Mouse (Mus musculus): ENCODE data around the gene Lce1a1.
"Not testable (repeated sequence)": the region's sequence is repeated elsewhere in the genome, so short reads cannot be mapped to it uniquely, and the experiment has no call there.

Gene Lce1a1

DNA sequence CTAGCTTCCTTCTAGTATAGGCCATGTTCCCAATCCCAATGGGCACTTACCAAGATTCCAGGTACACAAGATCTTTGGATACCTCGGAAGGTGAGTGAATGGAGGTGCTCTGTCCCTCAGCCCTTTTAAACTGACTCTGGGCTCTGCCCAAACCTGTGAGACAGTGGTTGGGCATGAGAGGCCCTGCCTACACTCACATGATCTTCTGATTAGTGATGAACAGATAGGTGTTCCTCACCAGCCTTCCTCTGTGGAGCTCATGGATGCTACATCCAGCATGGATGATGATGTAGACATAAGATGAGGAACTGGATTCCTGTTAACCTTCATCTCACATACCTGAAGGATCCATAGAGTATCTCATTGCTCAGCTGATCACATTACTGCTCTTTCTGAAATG lies at the start of gene Lce1a1:
Gene Lce1a1, minus strand, starts transcription at position 101 of the 400 bp plus-strand sequence.
- DNase-seq (ENCODE audit: low read depth): no peak

DNA sequence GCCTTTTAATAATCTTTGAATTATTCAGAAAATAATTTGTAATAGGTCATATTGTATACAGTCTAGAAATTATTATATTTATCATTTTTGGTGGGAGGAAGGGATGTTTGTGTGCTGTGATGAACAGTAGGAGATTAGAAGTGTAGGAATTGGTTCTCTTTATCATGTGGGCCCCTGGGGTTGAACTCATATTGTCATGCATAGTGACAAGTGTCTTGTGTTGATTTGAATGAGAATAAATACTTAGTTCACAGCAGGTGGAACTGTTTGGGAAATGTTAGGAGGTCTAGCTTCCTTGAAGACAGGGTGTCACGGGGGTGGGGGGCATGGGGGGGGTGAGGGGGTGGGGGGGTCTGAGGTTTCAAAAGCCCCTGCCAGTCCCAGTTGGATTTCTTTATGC lies 46.5 kb upstream of the Lce1a1 start:
- DNase-seq (ENCODE audit: low read depth): no peak

DNA sequence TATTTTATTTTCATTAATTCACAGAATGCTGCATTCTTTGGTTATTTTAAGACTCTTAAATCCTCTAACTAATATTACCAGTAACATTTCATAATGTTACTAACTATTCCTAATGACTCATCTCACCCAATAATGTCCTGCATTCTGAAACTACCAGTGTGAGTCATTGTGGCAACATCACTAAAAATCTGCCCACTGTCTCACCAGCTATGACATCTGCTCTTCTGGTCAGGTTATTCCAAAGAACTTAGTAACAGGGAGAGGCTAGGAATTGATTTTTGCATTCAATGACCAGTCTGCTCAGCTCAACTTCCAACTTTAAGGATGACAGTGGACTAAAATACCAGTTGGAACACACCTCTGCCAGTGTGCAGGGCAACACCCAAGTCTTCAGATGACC lies 43.6 kb upstream of the Lce1a1 start:
- no peak for DNase-seq (ENCODE audit: low read depth)

DNA sequence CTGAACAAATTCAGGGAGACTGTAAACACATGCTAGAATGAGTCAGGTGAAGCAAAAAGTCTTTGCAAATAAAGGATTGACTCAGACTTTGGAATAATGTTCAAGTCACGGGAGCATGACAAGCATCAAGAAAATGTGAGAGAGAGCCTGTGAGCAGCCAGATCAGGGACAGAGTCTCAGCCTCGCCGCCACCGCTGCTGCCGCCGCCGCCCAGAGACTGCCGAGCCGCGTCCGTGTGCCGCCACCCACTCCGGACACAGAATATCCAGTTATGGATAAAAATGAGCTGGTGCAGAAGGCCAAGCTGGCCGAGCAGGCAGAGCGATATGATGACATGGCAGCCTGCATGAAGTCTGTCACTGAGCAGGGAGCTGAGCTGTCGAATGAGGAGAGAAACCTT lies 41.0 kb upstream of the Lce1a1 start:
- DNase-seq (ENCODE audit: low read depth): not testable (repeated sequence)

DNA sequence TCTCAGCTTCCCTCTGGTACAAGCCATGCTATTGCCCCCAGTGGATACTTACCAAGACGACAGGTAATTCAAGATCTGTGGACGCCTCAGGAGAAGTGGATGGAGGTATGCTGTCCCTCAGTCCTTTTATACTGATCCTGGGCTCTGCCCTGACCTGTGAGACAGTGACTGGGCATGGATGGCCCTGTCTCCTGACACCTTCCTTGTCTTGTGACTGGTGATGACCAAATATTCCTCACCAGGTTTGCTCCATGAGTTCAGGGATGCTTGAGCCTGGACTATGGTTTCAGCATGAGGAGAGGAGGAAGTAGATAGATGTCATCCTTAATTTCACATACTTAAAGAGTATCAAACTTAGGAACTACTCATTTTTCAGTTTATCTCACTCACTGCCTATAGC lies 39.0 kb upstream of the Lce1a1 start, which contains the start of gene Lce1d:
Gene Lce1d, minus strand, starts transcription at position 101 of the 400 bp plus-strand sequence.
- no peak for DNase-seq (ENCODE audit: low read depth)

DNA sequence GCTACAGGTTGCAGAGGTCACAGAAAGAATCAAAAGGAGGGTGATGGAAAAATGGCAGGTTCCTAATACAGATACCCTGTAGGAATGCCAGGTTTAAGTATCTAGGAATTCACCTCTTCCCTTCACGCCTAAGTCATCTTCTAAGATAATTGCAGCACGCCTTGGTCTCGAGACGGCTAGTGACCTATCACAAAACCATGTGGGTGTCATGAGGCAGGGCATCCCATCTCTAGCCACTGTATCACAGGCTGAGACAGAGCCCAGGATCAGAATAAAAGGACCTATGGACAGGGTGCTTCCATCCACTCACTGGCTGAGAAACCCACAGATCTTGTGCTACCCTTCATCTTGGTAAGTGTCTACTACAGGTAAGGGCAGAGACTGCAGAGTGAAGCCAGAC lies 30.8 kb upstream of the Lce1a1 start, which contains the start of gene Lce1c:
Gene Lce1c, plus strand, starts transcription at position 301 of the 400 bp plus-strand sequence.
- no peak for DNase-seq (ENCODE audit: low read depth)

DNA sequence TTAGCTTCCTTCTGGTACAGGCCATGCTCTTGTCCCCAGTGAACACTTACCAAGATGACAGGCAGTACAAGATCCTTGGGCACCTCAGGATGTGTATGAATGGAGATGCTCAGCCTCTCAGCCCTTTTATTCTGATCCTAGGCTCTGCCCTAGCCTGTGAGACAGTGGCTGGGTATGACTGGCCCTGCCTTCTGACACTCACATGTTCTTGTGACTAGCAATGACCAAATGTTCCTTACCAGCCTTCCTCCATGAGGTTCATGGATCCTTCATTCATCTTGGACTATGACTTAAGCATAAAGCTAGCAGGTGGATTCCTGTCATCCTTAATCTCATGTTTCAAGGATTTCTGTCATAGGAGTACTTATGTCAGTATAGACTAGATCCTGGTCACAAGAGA lies 22.1 kb upstream of the Lce1a1 start, which contains the start of gene Lce1a2:
Gene Lce1a2, minus strand, starts transcription at position 101 of the 400 bp plus-strand sequence.
- no peak for DNase-seq (ENCODE audit: low read depth)

DNA sequence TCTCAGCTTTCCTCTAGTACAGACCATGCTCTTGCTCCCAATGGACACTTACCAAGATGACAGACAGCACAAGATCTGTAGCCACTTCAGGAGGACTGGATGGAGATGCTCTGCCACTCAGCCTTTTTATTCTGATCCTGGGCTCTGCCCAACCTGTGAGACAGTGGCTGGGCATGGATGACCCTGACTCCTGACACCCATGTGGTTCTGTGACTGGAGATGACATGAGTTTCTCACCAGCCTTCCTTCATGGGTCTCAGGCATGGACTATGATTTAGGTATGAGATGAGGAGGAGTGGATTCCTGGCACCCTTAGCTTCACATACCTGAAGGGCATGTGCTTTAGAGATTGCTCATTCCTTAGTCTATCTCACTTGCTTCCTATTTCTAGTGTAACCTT lies 8.7 kb upstream of the Lce1a1 start, which contains the start of gene Lce1b:
Gene Lce1b, minus strand, starts transcription at position 101 of the 400 bp plus-strand sequence.
- DNase-seq (ENCODE audit: low read depth): no peak

DNA sequence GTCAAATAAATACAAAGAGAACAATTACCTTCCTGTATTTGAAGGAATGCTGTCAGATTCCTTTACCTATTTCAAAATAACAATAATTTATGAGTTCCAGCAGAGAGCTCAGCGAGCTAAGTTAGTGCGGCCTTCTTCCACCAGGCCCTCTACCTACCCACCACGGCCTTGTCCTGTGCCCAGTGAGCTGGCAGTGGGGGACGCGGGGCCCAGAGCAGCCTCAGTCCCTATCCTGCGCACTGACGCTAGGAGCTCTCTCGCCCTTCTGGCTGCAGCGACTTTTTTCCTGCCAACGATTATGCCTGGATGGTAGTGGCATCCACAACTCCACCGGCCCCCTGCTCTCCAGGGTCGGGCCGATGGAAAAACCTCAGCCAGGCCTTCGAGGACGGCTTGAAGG lies 8.3 kb downstream of the Lce1a1 start:
- no peak for DNase-seq (ENCODE audit: low read depth)

DNA sequence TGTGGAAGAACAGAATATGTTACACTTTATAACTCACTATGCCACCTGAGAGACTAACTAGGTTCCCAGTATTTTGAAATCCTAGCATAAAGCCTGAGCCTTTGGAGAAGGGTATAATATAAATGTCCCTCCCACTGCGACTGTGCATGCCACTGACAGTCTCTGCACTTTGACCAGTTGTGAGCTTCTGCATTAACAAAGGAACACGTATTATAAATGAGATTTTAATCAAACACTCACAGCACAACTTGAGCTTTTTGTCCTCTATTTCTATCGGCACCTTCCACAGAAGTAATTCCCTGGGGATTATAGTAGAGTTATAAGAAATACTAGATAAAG lies 9.5 kb downstream of the Lce1a1 start:
- DNase-seq (ENCODE audit: low read depth): no peak

DNA sequence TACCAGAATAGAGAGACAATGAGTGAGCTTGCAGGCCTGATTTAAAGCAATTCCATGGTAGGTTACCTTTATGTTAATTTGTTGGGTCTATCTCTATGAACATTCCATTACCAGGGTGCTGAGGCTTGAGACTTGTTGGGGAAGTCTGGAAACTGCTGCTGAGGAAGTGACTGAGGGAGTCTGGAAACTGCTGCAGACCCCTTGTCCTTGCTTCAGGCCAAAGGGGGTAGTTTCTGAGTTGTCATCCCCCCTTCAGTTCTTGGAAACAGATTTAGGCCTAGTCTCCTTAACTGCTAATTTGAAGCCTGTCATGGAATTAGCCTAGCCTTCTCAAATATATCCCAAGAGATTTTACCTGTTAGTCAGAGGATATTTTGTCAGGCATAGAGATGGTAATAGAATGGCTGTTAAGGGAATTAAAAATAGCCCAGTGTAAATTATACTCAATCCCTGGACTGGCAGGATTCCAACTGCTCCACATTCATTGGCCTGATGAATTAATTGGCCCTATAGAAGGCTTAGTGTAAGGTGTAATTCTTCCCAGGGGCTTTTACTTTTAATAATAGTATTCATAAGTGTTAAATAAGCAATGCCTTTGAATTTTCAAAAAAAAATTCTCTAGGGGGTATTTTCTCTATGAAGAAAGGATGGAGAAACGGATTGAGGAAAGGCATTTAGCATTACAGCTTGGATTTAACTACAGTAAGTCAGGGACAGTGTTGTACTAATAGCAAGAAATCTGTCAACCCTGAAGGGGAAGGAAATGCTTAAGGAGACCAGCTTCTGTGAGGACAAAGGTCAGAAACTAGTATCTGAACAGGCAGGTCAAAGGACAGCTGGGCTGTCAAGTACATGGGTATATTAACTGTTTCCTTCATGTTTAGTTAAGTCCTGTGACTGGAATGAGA lies 10.1 kb downstream of the Lce1a1 start:
- DNase-seq (ENCODE audit: low read depth): no peak

DNA sequence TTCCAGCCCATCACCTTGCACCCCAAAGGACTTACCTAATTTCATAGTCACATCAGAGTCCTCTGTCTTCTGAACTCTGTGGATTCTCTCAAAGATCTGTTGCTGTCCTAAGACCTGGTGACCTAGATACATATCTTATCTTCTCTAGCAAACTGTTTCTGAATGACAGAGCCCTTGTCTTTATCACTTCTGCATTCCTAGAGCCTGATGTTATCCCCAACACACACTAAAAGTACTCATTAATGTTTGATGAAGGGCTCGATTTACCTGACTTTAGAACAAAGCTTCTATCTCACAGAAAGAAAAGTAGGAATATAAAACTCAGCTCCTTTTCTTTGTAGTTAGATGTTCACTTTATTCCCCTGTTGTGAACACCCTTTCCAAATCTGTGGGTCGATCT lies 26.5 kb downstream of the Lce1a1 start, which contains the start of gene Lce6a:
Gene Lce6a, minus strand, starts transcription at position 101 of the 400 bp plus-strand sequence.
- DNase-seq (ENCODE audit: low read depth): no peak

DNA sequence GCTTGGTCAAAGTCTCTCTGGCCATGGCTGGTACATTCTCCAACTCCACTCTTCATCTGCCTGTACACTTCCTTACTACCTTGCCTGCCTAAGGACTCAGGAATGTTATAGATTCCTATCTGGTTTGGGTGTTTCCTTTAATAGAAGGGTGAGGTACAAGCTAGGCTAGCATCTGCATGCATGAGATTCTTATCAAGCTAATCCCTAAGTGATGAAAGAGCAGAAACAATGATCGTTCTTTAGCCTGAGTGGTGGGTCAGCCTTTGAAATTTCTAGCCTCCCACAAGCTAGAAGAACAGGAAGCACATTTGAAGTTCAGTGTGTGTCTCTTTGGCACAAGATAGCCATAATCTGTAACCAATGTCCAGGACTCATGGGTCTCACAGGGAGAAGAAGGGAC lies 38.3 kb downstream of the Lce1a1 start:
- no peak for DNase-seq (ENCODE audit: low read depth)

DNA sequence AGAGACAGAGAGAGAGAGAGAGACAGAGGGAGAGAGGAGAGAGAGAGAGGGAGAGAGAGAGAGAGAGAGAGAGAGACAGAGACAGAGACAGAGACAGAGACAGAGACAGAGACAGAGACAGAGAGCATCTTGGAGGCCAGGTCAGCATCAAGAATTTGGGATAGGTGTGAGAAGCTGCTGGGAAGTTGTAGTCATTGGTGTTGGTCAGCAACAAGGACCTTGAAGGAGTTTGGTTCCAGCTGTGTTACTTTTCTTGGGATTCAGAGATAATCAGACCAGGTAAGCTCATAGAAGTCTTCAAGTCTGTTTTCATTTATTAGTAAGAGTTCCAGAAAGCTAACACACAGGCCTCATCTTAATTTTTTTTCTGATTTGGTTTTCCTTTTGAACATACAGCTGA lies 40.7 kb downstream of the Lce1a1 start, which contains the start of gene 2210017I01Rik:
Gene 2210017I01Rik, minus strand, starts transcription at position 101 of the 400 bp plus-strand sequence.
- no peak for DNase-seq (ENCODE audit: low read depth)

DNA sequence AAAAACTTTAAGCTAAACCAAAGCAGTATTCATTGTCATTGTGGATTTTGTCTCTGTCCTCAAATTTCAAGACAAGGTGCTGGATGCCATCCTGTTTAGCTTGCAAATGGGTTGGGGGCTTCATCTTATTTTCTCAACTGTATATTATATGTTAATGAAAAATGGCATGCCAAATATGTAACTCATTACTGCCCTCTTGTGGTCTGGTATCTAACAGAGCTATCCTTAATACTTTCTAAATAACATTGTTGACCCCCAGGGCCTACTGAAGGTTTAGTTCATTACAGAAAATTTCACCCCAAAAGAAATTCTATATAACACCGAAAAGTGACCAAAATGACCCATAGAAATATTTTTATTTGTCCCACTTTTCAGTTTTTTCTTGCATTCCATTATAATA lies 45.9 kb downstream of the Lce1a1 start:
- peak; percentile 15 for DNase-seq (ENCODE audit: low read depth)

DNA sequence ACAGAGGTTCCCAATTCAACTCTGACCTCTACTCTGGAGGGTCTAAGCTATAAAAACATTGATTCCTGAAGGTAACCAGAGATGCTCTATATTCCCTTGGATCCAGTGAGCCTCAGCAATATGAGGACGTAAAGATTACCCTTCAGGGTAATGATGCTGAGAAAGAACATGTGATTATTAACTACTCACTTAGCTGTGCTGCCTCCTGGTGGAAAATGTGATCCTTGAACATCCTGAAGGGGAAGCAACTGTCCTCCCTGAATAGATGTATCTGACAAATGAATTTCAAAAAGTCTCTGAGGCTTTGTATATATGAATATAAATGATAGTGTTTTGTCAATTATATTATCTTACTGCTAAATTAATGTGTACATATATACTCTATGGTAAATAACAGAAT lies 47.7 kb downstream of the Lce1a1 start:
- DNase-seq (ENCODE audit: low read depth): no peak

DNA sequence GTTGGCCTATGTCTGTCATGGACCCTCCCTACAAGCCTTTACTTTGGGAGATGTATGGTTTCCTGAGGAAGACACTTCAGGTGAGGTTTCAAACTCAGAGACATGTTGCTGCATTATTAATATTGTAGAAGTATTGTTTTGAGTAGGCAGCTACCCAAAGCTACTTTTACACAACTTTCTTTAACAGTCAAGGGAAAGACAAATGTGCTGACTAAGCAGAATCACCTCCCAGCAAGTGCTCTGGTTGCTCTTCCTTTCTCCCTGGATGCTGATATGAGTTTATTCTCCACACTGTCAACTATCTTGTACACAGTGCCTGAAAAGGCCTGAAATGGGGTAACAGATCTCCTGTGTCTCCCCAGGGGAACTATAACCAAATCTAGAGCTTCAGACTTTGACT lies 48.1 kb downstream of the Lce1a1 start:
- no peak for DNase-seq (ENCODE audit: low read depth)

DNA sequence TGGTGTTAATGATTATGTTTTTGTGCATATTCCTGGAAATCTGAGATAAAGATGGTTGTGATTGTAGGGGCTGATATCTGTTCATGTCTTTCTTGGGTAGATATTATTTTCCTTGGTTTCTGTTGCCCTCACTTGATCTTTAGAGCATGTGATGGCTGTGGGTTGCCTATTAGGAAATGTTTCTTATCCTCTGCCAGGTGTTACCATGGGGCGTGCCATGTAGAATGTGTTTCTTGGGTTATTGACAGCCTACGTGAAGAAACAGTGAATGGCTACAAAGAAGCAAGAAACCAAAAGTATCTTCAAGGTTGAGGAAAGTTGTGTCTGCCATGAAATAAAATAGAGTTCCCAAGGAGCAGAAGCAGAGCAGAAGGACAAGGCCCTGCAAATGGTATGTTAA lies 49.7 kb downstream of the Lce1a1 start:
- DNase-seq (ENCODE audit: low read depth): no peak
